Mouse (Mus musculus): ENCODE measurements around the gene Cntn2.

DNA sequence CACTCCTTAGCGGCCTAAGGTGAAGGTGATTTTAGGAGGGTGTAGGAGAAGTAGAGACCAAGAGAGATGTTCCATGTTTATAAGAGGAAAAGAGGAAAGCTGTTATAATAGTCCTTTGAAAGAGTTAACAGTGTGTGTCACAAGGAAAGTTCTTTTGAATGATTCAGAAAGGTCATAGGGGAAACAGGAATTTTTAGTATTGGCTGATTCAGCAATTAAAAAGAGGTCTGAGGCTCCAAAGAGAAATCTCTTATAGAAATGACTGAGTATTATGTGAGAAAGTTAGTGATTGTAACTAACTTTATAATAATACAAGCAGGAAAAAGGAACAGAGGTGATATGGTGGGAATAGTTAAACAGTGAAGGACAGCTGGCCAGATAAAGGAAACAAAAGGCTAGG lies 63.6 kb downstream of the Cntn2 start:
- no peak for TF ChIP-seq CTCF (IDR thresholded peaks at IDR 0.05; ENCODE audit: insufficient read depth, low read length)
- no peak for TF ChIP-seq POLR2A (IDR thresholded peaks at IDR 0.05; ENCODE audit: borderline replicate concordance, extremely low read depth, low read depth, low read length)

All from lung, adult 2 months (tissue).